Mouse (Mus musculus) testis, adult 2 months (tissue): ENCODE measurements around the gene Pum2. TPM values are rescaled to one million over a fixed set of nuclear protein-coding genes. Genes with fewer than 3 reads are reported as not detected.
"Not testable (repeated sequence)": the region's sequence is repeated elsewhere in the genome, so short reads cannot be mapped to it uniquely, and the experiment has no call there.

ENCODE experiments used
- H3K27ac ChIP-seq: fragments of 200-500 bp; 2 replicates; pipeline ENCODE4 v1.5.1; 2012; ENCODE audit warnings: low read depth, low read length; ENCODE audit not compliant: control insufficient read depth, insufficient read depth
- H3K27me3 ChIP-seq: fragments of 200-500 bp; 2 replicates; pipeline ENCODE4 v1.6.1; 2012; ENCODE audit warnings: mild to moderate bottlenecking, low read length, moderate library complexity; ENCODE audit not compliant: control insufficient read depth, insufficient read depth
- H3K36me3 ChIP-seq: fragments of 200-500 bp; 2 replicates; pipeline ENCODE4 v1.6.1; 2012; ENCODE audit warnings: mild to moderate bottlenecking, low read length; ENCODE audit not compliant: control insufficient read depth, insufficient read depth
- H3K4me1 ChIP-seq: fragments of 200-500 bp; 2 replicates; pipeline ENCODE4 v1.6.1; 2012; ENCODE audit warnings: low read length; ENCODE audit not compliant: control insufficient read depth, insufficient read depth
- H3K4me3 ChIP-seq: fragments of 200-500 bp; 2 replicates; pipeline ENCODE4 v1.5.1; 2012; ENCODE audit warnings: low read depth, mild to moderate bottlenecking, low read length, moderate library complexity, mixed read lengths; ENCODE audit not compliant: control insufficient read depth
- CTCF ChIP-seq: fragments of 200-500 bp; IDR thresholded peaks from 2 replicates; pipeline ENCODE4 v1.5.1; 2012; ENCODE audit warnings: low read depth, mild to moderate bottlenecking, inconsistent platforms, low read length, moderate library complexity; ENCODE audit not compliant: control insufficient read depth, insufficient read depth, insufficient replicate concordance
- POLR2A ChIP-seq: fragments of 200-500 bp; IDR thresholded peaks from 2 replicates; pipeline ENCODE4 v1.6.1; 2012; ENCODE audit warnings: low read depth, mild to moderate bottlenecking, inconsistent platforms, low read length, moderate library complexity; ENCODE audit not compliant: control insufficient read depth
- polyA plus RNA-seq: library from polyadenylated mRNA; depleted of rRNA; stranded (reverse); fragments of >200 nt; gene quantifications from 2 replicates; pipeline ENCODE4 v1.2.3, GENCODE M21; 2012

The Pum2 gene
- polyA plus RNA-seq, 1 experiment: 32.2 TPM

GRCm38 (mm10) chr12:8638411-8639087 is 35.4 kb upstream of the Pum2 start:
- not testable (repeated sequence) for H3K27me3 ChIP-seq, H3K27ac ChIP-seq, H3K36me3 ChIP-seq, H3K4me1 ChIP-seq, H3K4me3 ChIP-seq
- TF ChIP-seq CTCF: peak; percentile 85

- not testable (repeated sequence) for H3K4me1 ChIP-seq, H3K36me3 ChIP-seq, H3K27me3 ChIP-seq, H3K27ac ChIP-seq
- H3K4me3 ChIP-seq: peak overlapping the region; percentile 21; the same call in 1 of the 2 replicates
Measured at GRCm38 (mm10) chr12:8640186-8640585, 33.7 kb upstream of the Pum2 start.

- H3K4me3 ChIP-seq: peak overlapping the region; percentile 100
- TF ChIP-seq CTCF: no peak
- peak; percentile 76 for TF ChIP-seq POLR2A
- peaks cover 6% of the 10 kb centered on the region for H3K4me1 ChIP-seq
- peak overlapping the region; percentile 100 for H3K27ac ChIP-seq
- no peaks in the 10 kb centered on the region for H3K27me3 ChIP-seq
- H3K36me3 ChIP-seq: no peaks in the 10 kb centered on the region
Measured at GRCm38 (mm10) chr12:8640711-8641424, 33.1 kb upstream of the Pum2 start.

- Histone ChIP-seq H3K4me1 (peaks cover 6% of the 10 kb centered on the region), H3K27me3 (no peaks in the 10 kb centered on the region), H3K27ac (no peak overlapping the region; the same call in 1 of the 2 replicates), H3K4me3 (peak overlapping the region; percentile 83), H3K36me3 (no peaks in the 10 kb centered on the region)
- no peak for TF ChIP-seq POLR2A
- TF ChIP-seq CTCF: no peak
Measured at GRCm38 (mm10) chr12:8641425-8641735, 32.6 kb upstream of the Pum2 start.

- not testable (repeated sequence) for H3K4me3 ChIP-seq, H3K27me3 ChIP-seq, H3K4me1 ChIP-seq, H3K36me3 ChIP-seq, H3K27ac ChIP-seq
Measured at GRCm38 (mm10) chr12:8648211-8648610, 25.7 kb upstream of the Pum2 start.

GRCm38 (mm10) chr12:8650027-8650426 is 23.9 kb upstream of the Pum2 start:
- H3K36me3 ChIP-seq, H3K4me1 ChIP-seq, H3K27me3 ChIP-seq, H3K27ac ChIP-seq, H3K4me3 ChIP-seq: not testable (repeated sequence)

GRCm38 (mm10) chr12:8656596-8656995 is 17.3 kb upstream of the Pum2 start:
- Histone ChIP-seq H3K27me3 (no peaks in the 10 kb centered on the region), H3K36me3 (no peaks in the 10 kb centered on the region), H3K4me1 (no peaks in the 10 kb centered on the region), H3K4me3 (no peak overlapping the region), H3K27ac (no peak overlapping the region)
- TF ChIP-seq POLR2A (no peak), CTCF (no peak)

GRCm38 (mm10) chr12:8657116-8657515 is 16.8 kb upstream of the Pum2 start:
- Histone ChIP-seq H3K4me1 (no peaks in the 10 kb centered on the region), H3K27me3 (no peaks in the 10 kb centered on the region), H3K36me3 (no peaks in the 10 kb centered on the region), H3K4me3 (no peak overlapping the region), H3K27ac (no peak overlapping the region)
- no peak for TF ChIP-seq POLR2A
- no peak for TF ChIP-seq CTCF
